Mouse (Mus musculus) limb, embryonic 13.5 days (tissue): ENCODE measurements around the gene Ficd. TPM values are rescaled to one million over a fixed set of nuclear protein-coding genes. Genes with fewer than 3 reads are reported as not detected.

ENCODE experiments used
- ATAC-seq: fragments of 200-750 bp; cut with Nextera tagmentation; 2 replicates; pipeline ENCODE4 v1.8.0; 2017; ENCODE audit warnings: low read depth, moderate number of reproducible peaks, moderate TSS enrichment; ENCODE audit not compliant: low FRiP score
- H3K27ac ChIP-seq: fragments of 300-500 bp; sonication (generic); 2 replicates; pipeline ENCODE4 v1.5.1; 2015; ENCODE audit warnings: inconsistent platforms, mild to moderate bottlenecking, moderate library complexity
- H3K27me3 ChIP-seq: fragments of 300-500 bp; sonication (generic); 2 replicates; pipeline ENCODE4 v1.6.1; 2015; ENCODE audit warnings: mild to moderate bottlenecking, inconsistent platforms
- H3K36me3 ChIP-seq: fragments of 300-500 bp; sonication (generic); 2 replicates; pipeline ENCODE4 v1.6.1; 2015; ENCODE audit warnings: inconsistent platforms, mild to moderate bottlenecking, moderate library complexity
- H3K4me1 ChIP-seq: fragments of 300-500 bp; sonication (generic); 2 replicates; pipeline ENCODE4 v1.6.1; 2015; ENCODE audit warnings: inconsistent platforms
- H3K4me2 ChIP-seq: fragments of 300-500 bp; sonication (generic); replicated peaks from 2 replicates; pipeline ENCODE4 v1.6.1; 2015; ENCODE audit warnings: inconsistent platforms, mild to moderate bottlenecking, moderate library complexity
- H3K4me3 ChIP-seq: fragments of 300-500 bp; sonication (generic); 2 replicates; pipeline ENCODE4 v1.5.1; 2015; ENCODE audit warnings: moderate library complexity, mild to moderate bottlenecking, inconsistent platforms
- H3K9ac ChIP-seq: fragments of 300-500 bp; sonication (generic); 2 replicates; pipeline ENCODE4 v1.6.1; 2015; ENCODE audit warnings: mild to moderate bottlenecking, inconsistent platforms
- H3K9me3 ChIP-seq: fragments of 300-500 bp; sonication (generic); 2 replicates; pipeline ENCODE4 v1.6.1; 2016; ENCODE audit warnings: inconsistent platforms
- WGBS: fragments of 180-500 bp; shearing (Covaris S2); methylation state at CpG from one replicate; pipeline ENCODE4 v1.1.7; 2015; 5-methylcytosine and 5-hydroxymethylcytosine counted together
- polyA plus RNA-seq: library from polyadenylated mRNA; unstranded; fragments of >200 nt; fragmentation: Nextera tagmentation; extraction: Ambion mirVana; gene quantifications from 2 replicates; pipeline ENCODE4 v1.2.1, GENCODE M21; 2015

Ficd gene
- polyA plus RNA-seq, 1 experiment from 2014 or later, result 6.4 TPM

GRCm38 (mm10) chr5:113719221-113719661 is 16.4 kb upstream of the Ficd start:
- 84% methylated on average over 8 of the region's 8 CpGs for WGBS
- Histone ChIP-seq H3K4me3 (no peak overlapping the region), H3K27ac (no peak overlapping the region), H3K27me3 (no peaks in the 10 kb centered on the region), H3K4me1 (0 out of 2 replicates have a peak, but pooled peaks cover 4% of the 10 kb centered on the region), H3K9ac (no peak overlapping the region), H3K4me2 (no peak overlapping the region), H3K9me3 (no peaks in the 10 kb centered on the region), H3K36me3 (no peaks in the 10 kb centered on the region)
- ATAC-seq, result no peak

GRCm38 (mm10) chr5:113722224-113723013 is 13.2 kb upstream of the Ficd start:
- no peak overlapping the region for H3K9ac ChIP-seq
- 87% methylated on average over 10 of the region's 10 CpGs for WGBS

GRCm38 (mm10) chr5:113723567-113724237 is 11.9 kb upstream of the Ficd start:
- H3K27ac ChIP-seq, result no peak overlapping the region
- WGBS, result 37% methylated on average over 8 of the region's 8 CpGs
- ATAC-seq, result no peak

More at GRCm38 (mm10) chr5:113722224-113723013, 13.2 kb upstream of the Ficd start:
- Histone ChIP-seq H3K27me3 (no peaks in the 10 kb centered on the region), H3K4me1 (0 out of 2 replicates have a peak, but pooled peaks cover 4% of the 10 kb centered on the region), H3K4me3 (no peak overlapping the region), H3K9me3 (no peaks in the 10 kb centered on the region), H3K4me2 (no peak overlapping the region), H3K27ac (no peak overlapping the region), H3K36me3 (no peaks in the 10 kb centered on the region)
- no peak for ATAC-seq

GRCm38 (mm10) chr5:113724446-113724845 is 11.2 kb upstream of the Ficd start, which contains the start of gene 1700069L16Rik:
Gene 1700069L16Rik, minus strand, starts transcription at chr5:113724772.
- no peaks in the 10 kb centered on the region for H3K9me3 ChIP-seq
- no peak within 1 kb of the TSS for H3K4me2 ChIP-seq
- no peaks in the 10 kb centered on the region; the same call in 1 of the 2 replicates for H3K27me3 ChIP-seq
- no peak within 1 kb of the TSS for H3K9ac ChIP-seq
- H3K27ac ChIP-seq, result no peak within 1 kb of the TSS
- no peak within 1 kb of the TSS for H3K4me3 ChIP-seq
- 0 out of 2 replicates have a peak, but pooled peaks cover 4% of the 10 kb centered on the region for H3K4me1 ChIP-seq
- no peaks in the 10 kb centered on the region for H3K36me3 ChIP-seq
- WGBS, result 3% methylated on average over 15 of the region's 15 CpGs
- peak; percentile 51; the same call in 1 of the 2 replicates for ATAC-seq

More at GRCm38 (mm10) chr5:113723567-113724237, 11.9 kb upstream of the Ficd start:
- no peaks in the 10 kb centered on the region; the same call in 1 of the 2 replicates for H3K27me3 ChIP-seq
- no peak overlapping the region for H3K9ac ChIP-seq
- H3K9me3 ChIP-seq, result no peaks in the 10 kb centered on the region
- no peaks in the 10 kb centered on the region for H3K36me3 ChIP-seq
- no peak overlapping the region for H3K4me2 ChIP-seq
- H3K4me1 ChIP-seq, result 0 out of 2 replicates have a peak, but pooled peaks cover 4% of the 10 kb centered on the region
- no peak overlapping the region for H3K4me3 ChIP-seq

GRCm38 (mm10) chr5:113725417-113725816 is 10.2 kb upstream of the Ficd start:
- Histone ChIP-seq H3K36me3 (no peaks in the 10 kb centered on the region), H3K9ac (no peak overlapping the region), H3K4me3 (no peak overlapping the region), H3K4me2 (no peak overlapping the region), H3K27ac (no peak overlapping the region), H3K27me3 (no peaks in the 10 kb centered on the region; the same call in 1 of the 2 replicates), H3K9me3 (no peaks in the 10 kb centered on the region), H3K4me1 (peaks cover 6% of the 10 kb centered on the region; the same call in 1 of the 2 replicates)
- no peak for ATAC-seq
- 73% methylated on average over 12 of the region's 12 CpGs for WGBS

- no peak overlapping the region for H3K4me3 ChIP-seq
- H3K4me2 ChIP-seq, result no peak overlapping the region
- no peaks in the 10 kb centered on the region; the same call in 1 of the 2 replicates for H3K27me3 ChIP-seq
- H3K9me3 ChIP-seq, result no peaks in the 10 kb centered on the region
- no peak overlapping the region for H3K9ac ChIP-seq
- H3K36me3 ChIP-seq, result no peaks in the 10 kb centered on the region
- H3K27ac ChIP-seq, result no peak overlapping the region
- H3K4me1 ChIP-seq, result peaks cover 10% of the 10 kb centered on the region; the same call in 1 of the 2 replicates
- WGBS, result 68% methylated on average over 6 of the region's 6 CpGs
- no peak for ATAC-seq
Measured at GRCm38 (mm10) chr5:113726618-113727017, 9.0 kb upstream of the Ficd start.

- Histone ChIP-seq H3K27me3 (no peaks in the 10 kb centered on the region; the same call in 1 of the 2 replicates), H3K9ac (no peak overlapping the region), H3K9me3 (no peaks in the 10 kb centered on the region), H3K27ac (no peak overlapping the region), H3K4me3 (no peak overlapping the region), H3K36me3 (no peaks in the 10 kb centered on the region), H3K4me1 (peaks cover 10% of the 10 kb centered on the region; the same call in 1 of the 2 replicates), H3K4me2 (no peak overlapping the region)
- WGBS, result 63% methylated on average over 12 of the region's 12 CpGs
- ATAC-seq, result no peak
Measured at GRCm38 (mm10) chr5:113727238-113727637, 8.4 kb upstream of the Ficd start.

GRCm38 (mm10) chr5:113728011-113728410 is 7.6 kb upstream of the Ficd start:
- no peaks in the 10 kb centered on the region; the same call in 1 of the 2 replicates for H3K27me3 ChIP-seq
- H3K9me3 ChIP-seq, result no peaks in the 10 kb centered on the region
- H3K9ac ChIP-seq, result no peak overlapping the region
- H3K4me1 ChIP-seq, result peaks cover 10% of the 10 kb centered on the region; the same call in 1 of the 2 replicates
- no peaks in the 10 kb centered on the region for H3K36me3 ChIP-seq
- no peak for ATAC-seq
- no peak overlapping the region for H3K27ac ChIP-seq
- WGBS, result 54% methylated on average over 7 of the region's 7 CpGs
- no peak overlapping the region for H3K4me2 ChIP-seq
- no peak overlapping the region for H3K4me3 ChIP-seq

- WGBS, result 85% methylated on average over 7 of the region's 7 CpGs
- no peaks in the 10 kb centered on the region for H3K9me3 ChIP-seq
Measured at GRCm38 (mm10) chr5:113728691-113729090, 6.9 kb upstream of the Ficd start.

GRCm38 (mm10) chr5:113730641-113731121 is 4.9 kb upstream of the Ficd start:
- Histone ChIP-seq H3K27ac (no peak overlapping the region), H3K4me1 (peaks cover 9% of the 10 kb centered on the region; the same call in 1 of the 2 replicates), H3K9me3 (no peaks in the 10 kb centered on the region), H3K9ac (no peak overlapping the region), H3K4me2 (no peak overlapping the region), H3K27me3 (no peaks in the 10 kb centered on the region; the same call in 1 of the 2 replicates), H3K4me3 (no peak overlapping the region), H3K36me3 (no peaks in the 10 kb centered on the region)
- ATAC-seq, result no peak
- 58% methylated on average over 7 of the region's 7 CpGs for WGBS

More at GRCm38 (mm10) chr5:113728691-113729090, 6.9 kb upstream of the Ficd start:
- Histone ChIP-seq H3K27me3 (no peaks in the 10 kb centered on the region; the same call in 1 of the 2 replicates), H3K9ac (no peak overlapping the region), H3K4me2 (no peak overlapping the region), H3K4me3 (no peak overlapping the region), H3K27ac (no peak overlapping the region), H3K4me1 (peaks cover 10% of the 10 kb centered on the region; the same call in 1 of the 2 replicates), H3K36me3 (no peaks in the 10 kb centered on the region)
- ATAC-seq, result no peak

GRCm38 (mm10) chr5:113731174-113731573 is 4.4 kb upstream of the Ficd start:
- H3K9ac ChIP-seq, result no peak overlapping the region
- no peaks in the 10 kb centered on the region; the same call in 1 of the 2 replicates for H3K27me3 ChIP-seq
- H3K4me2 ChIP-seq, result no peak overlapping the region
- peaks cover 10% of the 10 kb centered on the region for H3K4me1 ChIP-seq
- no peaks in the 10 kb centered on the region for H3K9me3 ChIP-seq
- WGBS, result 89% methylated on average over 7 of the region's 7 CpGs
- no peaks in the 10 kb centered on the region for H3K36me3 ChIP-seq
- no peak for ATAC-seq
- no peak overlapping the region for H3K4me3 ChIP-seq
- H3K27ac ChIP-seq, result no peak overlapping the region
